Mouse (Mus musculus) natural killer cell, adult 2 months (primary cell): ENCODE data around the gene Sf3a2.
"Not testable (repeated sequence)": the region's sequence is repeated elsewhere in the genome, so short reads cannot be mapped to it uniquely, and the experiment has no call there.

Experiments used
- DNase-seq, 2 experiments: peaks; one replicate each; pipeline ENCODE4 v3.0.0; 2022; ENCODE audit warnings: low spot score in 2 of 2

Gene Sf3a2

GRCm38 (mm10) chr10:80804916-80805315 lies 6.9 kb downstream of the Sf3a2 start, which contains the start of gene Amh:
Amh (plus strand) TSS chr10:80805243.
- DNase-seq = no peak

- DNase-seq = no peak
These were observed 7.3 kb downstream of the Sf3a2 start for GRCm38 (mm10) chr10:80805322-80805721.

- DNase-seq = peak; percentile 57 to 70
These were observed 7.9 kb downstream of the Sf3a2 start for GRCm38 (mm10) chr10:80805925-80806324.

- no peak for DNase-seq
These were observed 8.5 kb downstream of the Sf3a2 start for GRCm38 (mm10) chr10:80806341-80807056.

GRCm38 (mm10) chr10:80807057-80807627 lies 9.1 kb downstream of the Sf3a2 start:
- peak; percentile 37 to 43 for DNase-seq

DNA sequence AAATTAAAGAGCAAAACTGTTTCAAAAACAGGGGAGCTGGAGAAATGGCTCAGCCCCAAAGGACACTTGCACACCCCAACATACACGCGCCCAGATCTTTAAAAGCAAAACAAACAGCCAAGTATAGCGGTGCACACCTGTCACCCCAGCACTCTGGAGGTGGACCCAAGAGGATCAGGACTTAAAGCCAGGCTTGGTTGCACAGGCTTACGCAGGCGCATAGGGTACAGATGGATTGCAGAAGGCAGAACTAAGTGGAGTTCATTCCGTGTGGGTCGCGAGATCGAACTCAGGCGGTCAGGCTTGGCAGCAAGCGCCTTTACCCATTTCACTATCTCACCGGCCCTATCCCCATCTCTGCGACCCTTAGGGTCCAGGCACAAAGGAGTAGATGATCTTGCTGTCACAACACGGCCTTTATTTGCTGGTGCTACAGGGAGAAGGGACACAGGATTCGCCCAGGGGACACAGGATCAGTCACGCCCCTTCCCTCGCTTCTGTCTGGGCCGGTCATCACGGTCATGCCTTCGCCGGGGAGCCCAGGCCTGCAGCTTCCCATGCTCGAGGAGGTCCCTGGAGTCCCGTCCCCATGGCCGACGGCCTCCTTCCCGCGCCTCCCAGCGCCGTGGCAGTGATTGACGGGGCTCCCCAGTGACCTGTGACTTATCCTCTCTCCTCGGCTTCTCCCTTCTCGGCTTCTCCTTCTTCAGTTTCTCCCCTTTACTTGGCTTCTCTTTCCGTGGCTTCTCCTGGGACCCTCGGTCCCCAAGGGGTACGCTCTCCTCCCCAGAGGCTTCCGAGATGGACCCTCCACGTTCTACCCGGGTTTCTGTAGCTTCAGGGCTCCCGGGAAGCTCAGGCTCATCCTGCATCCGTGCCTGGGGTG lies 10.3 kb downstream of the Sf3a2 start:
- DNase-seq = no peak

DNA sequence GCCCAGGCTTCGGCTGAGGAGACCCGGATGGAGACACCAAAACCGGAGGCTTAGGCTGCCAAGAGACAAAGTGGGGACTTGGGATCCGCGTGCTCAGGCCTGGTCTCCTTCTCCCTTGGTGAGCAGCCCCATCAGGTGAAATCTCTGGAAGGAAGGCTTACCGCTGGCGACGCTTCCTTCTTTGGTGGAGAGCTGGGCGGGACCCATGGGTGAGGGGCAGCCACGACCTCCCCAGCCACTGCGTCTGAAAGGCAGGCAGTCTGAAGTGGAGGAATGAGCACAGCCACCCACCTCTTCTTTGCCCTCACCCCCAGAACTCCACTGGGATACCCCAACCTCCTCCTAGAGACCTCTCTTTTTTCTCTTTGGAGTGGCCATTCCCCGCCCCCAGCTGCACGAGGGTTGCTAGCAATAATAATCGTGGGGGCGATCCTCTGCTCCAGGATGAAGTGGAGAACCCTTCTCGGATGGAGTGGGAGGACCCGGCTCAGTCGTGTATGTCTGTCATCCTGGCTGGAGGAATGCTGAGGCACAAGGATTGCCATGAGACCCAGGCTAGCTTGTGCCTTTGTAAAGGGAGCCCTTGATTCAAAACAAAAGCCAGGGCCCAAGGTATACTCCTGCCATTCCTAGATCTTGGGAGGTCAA lies 11.1 kb downstream of the Sf3a2 start:
- DNase-seq = no peak

- no peak for DNase-seq
These were observed 12.1 kb downstream of the Sf3a2 start for GRCm38 (mm10) chr10:80810084-80810483.

GRCm38 (mm10) chr10:80812391-80813041 lies 14.5 kb downstream of the Sf3a2 start:
- DNase-seq = no peak

DNA sequence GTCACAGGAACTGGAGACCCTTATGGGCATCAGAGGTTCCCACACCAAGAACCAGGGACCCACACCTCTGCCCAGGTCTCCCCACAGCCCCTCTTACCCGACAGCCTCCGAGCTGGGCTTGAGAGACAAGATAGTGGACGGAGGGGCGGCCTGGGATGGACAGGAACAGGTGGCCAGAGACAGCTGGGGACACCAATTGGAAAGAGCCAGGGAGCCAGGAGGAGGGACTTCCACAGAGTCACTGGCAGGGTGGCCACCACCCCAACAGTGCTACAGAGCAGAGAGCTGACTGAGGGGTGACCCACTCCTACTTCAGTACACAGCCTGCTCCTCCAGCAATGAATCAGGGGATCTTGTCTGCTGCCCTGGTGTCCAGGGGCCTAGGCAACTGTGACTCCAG lies 15.4 kb downstream of the Sf3a2 start, which contains the start of gene Jsrp1:
Gene Jsrp1, minus strand, starts transcription at position 133 of the 400 bp plus-strand sequence.
- no peak for DNase-seq

GRCm38 (mm10) chr10:80814800-80815199 lies 16.8 kb downstream of the Sf3a2 start:
- no peak for DNase-seq

DNA sequence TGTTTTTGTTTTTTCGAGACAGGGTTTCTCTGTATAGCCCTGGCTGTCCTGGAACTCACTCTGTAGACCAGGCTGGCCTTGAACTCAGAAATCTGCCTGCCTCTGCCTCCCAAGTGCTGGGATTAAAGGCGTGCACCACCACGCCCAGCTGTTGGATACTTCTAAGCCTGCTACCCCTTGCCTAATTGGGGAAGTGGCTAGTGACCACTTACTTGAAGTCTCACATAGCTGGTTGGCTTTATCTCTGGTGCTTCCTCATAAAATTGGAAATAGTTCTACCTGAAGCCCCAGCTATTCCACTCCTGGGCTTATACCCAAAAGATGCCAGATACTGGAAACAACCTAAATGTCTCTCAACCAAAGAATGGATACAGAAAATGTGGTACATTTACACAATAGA lies 18.3 kb downstream of the Sf3a2 start:
- not testable (repeated sequence) for DNase-seq

GRCm38 (mm10) chr10:80817164-80817563 lies 19.2 kb downstream of the Sf3a2 start:
- DNase-seq = no peak

- not testable (repeated sequence) for DNase-seq
These were observed 20.0 kb downstream of the Sf3a2 start for GRCm38 (mm10) chr10:80817955-80818354.

DNA sequence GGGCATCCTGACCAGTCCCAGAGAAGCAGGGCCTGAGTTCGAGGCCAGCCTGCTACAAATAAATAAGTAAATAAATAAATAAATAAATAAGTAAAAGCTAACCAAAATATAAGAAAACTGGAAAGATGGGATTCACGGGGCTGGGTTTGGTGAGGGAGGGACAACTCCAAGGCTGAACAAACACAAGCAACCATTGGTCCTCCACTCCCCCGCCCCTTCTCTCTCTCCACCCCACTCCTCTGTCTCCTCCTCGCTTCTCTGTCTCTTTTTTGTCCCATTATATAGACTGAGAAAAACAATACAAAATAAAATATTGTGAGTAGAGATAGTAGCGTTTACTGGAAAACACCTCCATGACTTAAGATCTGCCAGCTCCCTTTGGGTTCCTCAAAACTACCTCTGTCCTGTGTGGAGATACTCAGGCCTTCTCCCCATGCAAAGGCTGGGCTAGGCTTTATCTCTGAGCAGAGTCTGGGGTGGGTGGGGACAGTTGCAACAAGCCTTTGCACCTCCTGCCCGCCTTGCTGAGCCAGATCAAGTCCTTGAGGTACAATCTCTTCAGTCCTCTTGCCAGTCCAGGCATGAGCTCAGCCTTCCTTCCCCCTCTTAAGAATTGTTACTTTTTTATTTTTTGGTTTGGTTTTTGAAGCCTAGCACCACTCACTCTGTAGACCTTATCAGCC lies 20.7 kb downstream of the Sf3a2 start:
- DNase-seq = no peak

DNA sequence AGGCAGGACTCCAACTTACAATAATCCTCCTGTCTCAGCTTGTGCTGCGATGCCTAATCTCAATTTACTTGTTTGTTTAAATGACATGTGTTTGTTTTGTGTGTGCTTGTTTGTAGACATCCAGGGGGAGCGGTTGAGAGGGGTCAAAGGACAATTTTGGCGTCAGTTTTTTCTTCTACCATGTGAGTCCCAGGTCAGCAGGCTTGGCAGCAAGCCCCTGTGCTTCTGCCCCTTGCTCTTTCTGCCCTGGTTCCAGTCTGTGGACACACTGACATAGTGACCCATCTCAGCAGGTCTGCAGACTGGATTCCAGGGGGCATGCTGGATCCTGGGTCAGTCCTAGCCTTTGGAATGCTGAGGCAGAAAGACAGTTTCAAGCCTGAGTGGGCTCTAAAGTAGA lies 21.4 kb downstream of the Sf3a2 start:
- no peak for DNase-seq

DNA sequence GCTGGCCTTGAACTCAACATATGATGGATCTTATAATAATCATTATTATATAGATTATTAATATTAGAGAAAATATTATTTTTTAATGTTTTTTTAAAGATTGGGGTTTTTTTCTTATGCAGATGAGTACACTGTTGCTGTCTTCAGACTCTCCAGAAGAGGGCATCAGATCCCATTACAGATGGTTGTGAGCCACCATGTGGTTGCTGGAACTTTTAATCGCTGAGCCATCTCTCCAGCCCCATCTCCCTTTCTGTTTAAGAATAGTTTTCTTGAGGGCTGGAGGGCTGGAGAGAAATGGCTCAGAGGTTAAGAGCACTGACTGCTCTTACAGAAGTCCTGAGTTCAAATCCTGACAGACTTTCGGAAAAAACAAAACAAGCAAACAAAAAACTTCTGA lies 24.0 kb downstream of the Sf3a2 start:
- DNase-seq = peak in 1 of 2 experiments; percentile 49

DNA sequence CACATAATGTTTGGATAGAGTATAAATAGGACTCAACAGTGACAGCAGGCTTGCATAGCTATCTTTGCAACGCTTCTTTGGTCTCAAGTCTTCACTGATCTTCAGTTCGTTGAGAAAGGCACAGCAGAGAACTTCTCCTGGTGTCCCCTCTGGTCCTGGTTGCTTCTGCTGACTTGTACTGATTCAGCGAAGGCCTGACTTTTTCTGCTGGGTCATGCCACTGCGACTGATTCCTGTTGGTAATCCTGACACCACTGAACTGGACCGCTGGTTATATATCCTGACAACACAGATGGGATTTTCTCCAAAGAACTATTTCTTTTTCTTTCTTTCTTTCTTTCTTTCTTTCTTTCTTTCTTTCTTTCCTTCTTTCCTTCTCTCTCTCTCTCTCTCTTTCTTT lies 24.5 kb downstream of the Sf3a2 start:
- DNase-seq = no peak

GRCm38 (mm10) chr10:80823316-80823715 lies 25.3 kb downstream of the Sf3a2 start:
- DNase-seq = no peak

GRCm38 (mm10) chr10:80823847-80824643 lies 26.0 kb downstream of the Sf3a2 start:
- DNase-seq = no peak
